Mouse (Mus musculus): ENCODE measurements around the gene Aldh1l1.

Gene Aldh1l1

GRCm38 (mm10) chr6:90486176-90486921 lies at the start of gene Aldh1l1:
Gene Aldh1l1 (plus strand): TSS chr6:90486427.
- DNase-seq, result no peak

GRCm38 (mm10) chr6:90437041-90437440 lies 49.2 kb upstream of the Aldh1l1 start:
- no peak for DNase-seq

GRCm38 (mm10) chr6:90446883-90447282 lies 39.3 kb upstream of the Aldh1l1 start:
- DNase-seq, result no peak

GRCm38 (mm10) chr6:90450179-90450578 lies 36.0 kb upstream of the Aldh1l1 start:
- DNase-seq, result peak; percentile 94

- DNase-seq, result peak; percentile 44 to 68
Measured at GRCm38 (mm10) chr6:90450697-90451096, 35.5 kb upstream of the Aldh1l1 start.

- DNase-seq, result no peak
Measured at GRCm38 (mm10) chr6:90451512-90451911, 34.7 kb upstream of the Aldh1l1 start.

GRCm38 (mm10) chr6:90452603-90453002 lies 33.6 kb upstream of the Aldh1l1 start:
- DNase-seq, result no peak

- DNase-seq, result no peak
Measured at GRCm38 (mm10) chr6:90453751-90454150, 32.5 kb upstream of the Aldh1l1 start.

GRCm38 (mm10) chr6:90457421-90457820 lies 28.8 kb upstream of the Aldh1l1 start:
- DNase-seq, result peak in 1 of 2 experiments; percentile 24

- DNase-seq, result no peak
Measured at GRCm38 (mm10) chr6:90461181-90461580, 25.0 kb upstream of the Aldh1l1 start.

- peak in 1 of 2 experiments; percentile 28 for DNase-seq
Measured at GRCm38 (mm10) chr6:90461771-90462170, 24.5 kb upstream of the Aldh1l1 start.

GRCm38 (mm10) chr6:90462181-90462706 lies 24.0 kb upstream of the Aldh1l1 start, which contains the start of gene Klf15:
Gene Klf15 (plus strand): TSS chr6:90462576.
- peak; percentile 79 to 88 for DNase-seq

- peak; percentile 31 to 43 for DNase-seq
Measured at GRCm38 (mm10) chr6:90462841-90463227, 23.4 kb upstream of the Aldh1l1 start.

- DNase-seq, result peak; percentile 85 to 90
Measured at GRCm38 (mm10) chr6:90463228-90463862, 22.9 kb upstream of the Aldh1l1 start.

GRCm38 (mm10) chr6:90463890-90464421 lies 22.3 kb upstream of the Aldh1l1 start:
- peak in 1 of 2 experiments; percentile 18 for DNase-seq

GRCm38 (mm10) chr6:90465028-90465640 lies 21.1 kb upstream of the Aldh1l1 start:
- no peak for DNase-seq

GRCm38 (mm10) chr6:90466079-90466478 lies 20.1 kb upstream of the Aldh1l1 start:
- no peak for DNase-seq

GRCm38 (mm10) chr6:90466847-90467410 lies 19.3 kb upstream of the Aldh1l1 start:
- no peak for DNase-seq

- no peak for DNase-seq
Measured at GRCm38 (mm10) chr6:90468216-90468615, 18.0 kb upstream of the Aldh1l1 start.

- no peak for DNase-seq
Measured at GRCm38 (mm10) chr6:90469041-90469440, 17.2 kb upstream of the Aldh1l1 start.

- DNase-seq, result no peak
Measured at GRCm38 (mm10) chr6:90470255-90470654, 16.0 kb upstream of the Aldh1l1 start.

- DNase-seq, result peak in 1 of 2 experiments; percentile 33
Measured at GRCm38 (mm10) chr6:90470947-90471541, 15.2 kb upstream of the Aldh1l1 start.
